ENCODE assay signal across 10 mouse cellular contexts in genomic region chr11:117694050-117694449, GRCm38 (mm10).
"Had no signal": no experiment of that assay in that cellular context is flagged by ENCODE, and none has a peak within 500 bp of the region (broad histone marks: within the 10 kb centered on the region; RNA-seq: fewer than 3 reads in every experiment).

No protein-coding gene starts in this region.

- H3K36me3 ChIP-seq: limb, embryonic 13.5 days; midbrain, embryonic 12.5 days had no signal

- H3K9me3 ChIP-seq: limb, embryonic 13.5 days; midbrain, embryonic 12.5 days had no signal

- H3K4me3 ChIP-seq: limb, embryonic 13.5 days; midbrain, embryonic 12.5 days had no signal

- H3K27me3 ChIP-seq: limb, embryonic 13.5 days; midbrain, embryonic 12.5 days had no signal

- H3K27ac ChIP-seq: limb, embryonic 13.5 days; liver, embryonic 14.5 days; midbrain, embryonic 12.5 days had no signal

- H3K4me2 ChIP-seq: limb, embryonic 13.5 days; midbrain, embryonic 12.5 days had no signal

- DNase-seq: kidney, adult 8-10 months; left cerebral cortex, postnatal 4 days; lung, adult 2 months; lung, postnatal 10 days; thymus, adult 18-20 months; thymus, postnatal 14 days had no signal

- ATAC-seq: midbrain, embryonic 16.5 days had no signal

- H3K9ac ChIP-seq: limb, embryonic 13.5 days; liver, embryonic 14.5 days; midbrain, embryonic 12.5 days had no signal
